8 mouse cellular contexts compared by ENCODE assay signal in genomic region chr8:46740513-46741280, GRCm38 (mm10). TPM values are rescaled to one million over a fixed set of nuclear protein-coding genes. Genes with fewer than 3 reads are reported as not detected.
A peak's percentile ranks its signal among the peaks of the same experiment; 100 is the strongest.
DNase-seq lines count a peak whose midpoint lies in the region; ATAC-seq and TF ChIP-seq lines count a peak whose summit lies in the region.

No protein-coding gene starts in this region.

- H3K9ac ChIP-seq in ES-Bruce4 (ENCODE audit: low read depth, poor library complexity, severe bottlenecking) = peak overlapping the region; percentile 74
- peak overlapping the region; percentile 93 for H3K9ac ChIP-seq in forebrain, postnatal 0 days
- peak overlapping the region; percentile 99 for H3K9ac ChIP-seq in lung, embryonic 16.5 days (ENCODE audit: low read length)

- DNase-seq in cerebellum, adult 11-12 months = peak; percentile 70
- peak; percentile 74 for DNase-seq in forebrain, postnatal 0 days
- DNase-seq in heart, postnatal 4 days = peak; percentile 82
- peak; percentile 57 for DNase-seq in layer of hippocampus, adult 9-11 months
- DNase-seq in thymus, adult 18-20 months = peak; percentile 46 to 53

- H3K9me3 ChIP-seq in ES-Bruce4 (replicated peaks; ENCODE audit: control insufficient read depth, insufficient read depth, low read length, poor library complexity, severe bottlenecking) = no peaks in the 10 kb centered on the region
- no peaks in the 10 kb centered on the region for H3K9me3 ChIP-seq in forebrain, postnatal 0 days (ENCODE audit: low read length)
- H3K9me3 ChIP-seq in lung, embryonic 16.5 days (ENCODE audit: control insufficient read depth, low read length) = peaks cover 6% of the 10 kb centered on the region

- no peak for TF ChIP-seq POLR2A in ES-Bruce4 (IDR thresholded peaks at IDR 0.05; ENCODE audit: insufficient read depth, low read length)
- no peak; the same call in 1 of the 2 replicates for TF ChIP-seq POLR2A in olfactory bulb, adult 2 months (IDR thresholded peaks at IDR 0.05; ENCODE audit: insufficient read depth, low read depth, low read length)

- peak overlapping the region; percentile 79 for H3K4me2 ChIP-seq in forebrain, postnatal 0 days (ENCODE audit: low read depth)
- peak overlapping the region; percentile 65 for H3K4me2 ChIP-seq in lung, embryonic 16.5 days (ENCODE audit: low read depth, low read length)

- TF ChIP-seq CTCF in ES-Bruce4 (IDR thresholded peaks at IDR 0.05; ENCODE audit: low read depth, low read length) = no peak
- no peak for TF ChIP-seq CTCF in forebrain, postnatal 0 days (IDR thresholded peaks at IDR 0.05; ENCODE audit: low read depth)
- TF ChIP-seq CTCF in olfactory bulb, adult 2 months (IDR thresholded peaks at IDR 0.05; ENCODE audit: insufficient read depth, low read depth, low read length) = no peak

- no peak overlapping the region for H3K27ac ChIP-seq in ES-Bruce4 (ENCODE audit: insufficient read depth, low read length)
- H3K27ac ChIP-seq in forebrain, postnatal 0 days (ENCODE audit: low read depth, low read length) = peak overlapping the region; percentile 87
- H3K27ac ChIP-seq in lung, embryonic 16.5 days (ENCODE audit: low read length) = peak overlapping the region; percentile 95
- peak overlapping the region; percentile 92 for H3K27ac ChIP-seq in olfactory bulb, adult 2 months (ENCODE audit: insufficient read depth, low read depth, low read length)

- H3K4me3 ChIP-seq in ES-Bruce4 (ENCODE audit: low read depth, low read length) = peak overlapping the region; percentile 53
- peak overlapping the region; percentile 87 for H3K4me3 ChIP-seq in forebrain, postnatal 0 days (ENCODE audit: low read depth, low read length)
- H3K4me3 ChIP-seq in lung, embryonic 16.5 days (ENCODE audit: low read length) = peak overlapping the region; percentile 86
- peak overlapping the region; percentile 93 for H3K4me3 ChIP-seq in olfactory bulb, adult 2 months (ENCODE audit: insufficient read depth, low read depth, low read length)

- peaks cover 27% of the 10 kb centered on the region for H3K27me3 ChIP-seq in ES-Bruce4 (ENCODE audit: control insufficient read depth, insufficient read depth, low read length, poor library complexity, severe bottlenecking)
- no peaks in the 10 kb centered on the region for H3K27me3 ChIP-seq in forebrain, postnatal 0 days (ENCODE audit: insufficient read depth, low read length)
- H3K27me3 ChIP-seq in lung, embryonic 16.5 days (ENCODE audit: control insufficient read depth, insufficient read depth, low read depth, low read length) = no peaks in the 10 kb centered on the region

- WGBS in forebrain, postnatal 0 days = 2% methylated on average over 74 of the region's 97 CpGs
- under 1% methylated on average over 85 of the region's 97 CpGs for WGBS in lung, embryonic 16.5 days
- WGBS in olfactory bulb, adult 2 months = under 1% methylated on average over 91 of the region's 97 CpGs

- H3K36me3 ChIP-seq in ES-Bruce4 (ENCODE audit: control insufficient read depth, insufficient read depth, low read length, poor library complexity, severe bottlenecking) = no peaks in the 10 kb centered on the region
- no peaks in the 10 kb centered on the region for H3K36me3 ChIP-seq in forebrain, postnatal 0 days (ENCODE audit: insufficient read depth)
- H3K36me3 ChIP-seq in lung, embryonic 16.5 days (ENCODE audit: control insufficient read depth, insufficient read depth, low read length) = no peaks in the 10 kb centered on the region; the same call in 1 of the 2 replicates

- peaks cover 2% of the 10 kb centered on the region for H3K4me1 ChIP-seq in ES-Bruce4 (ENCODE audit: control insufficient read depth, insufficient read depth, low read length)
- H3K4me1 ChIP-seq in forebrain, postnatal 0 days (ENCODE audit: insufficient read depth) = no peaks in the 10 kb centered on the region
- H3K4me1 ChIP-seq in lung, embryonic 16.5 days (replicated peaks; ENCODE audit: control insufficient read depth, insufficient read depth, low read length) = peaks cover 18% of the 10 kb centered on the region
- peaks cover 2% of the 10 kb centered on the region; the same call in 1 of the 2 replicates for H3K4me1 ChIP-seq in olfactory bulb, adult 2 months (ENCODE audit: control insufficient read depth, insufficient read depth, low read length)

- peak; percentile 88 for ATAC-seq in forebrain, postnatal 0 days
- ATAC-seq in lung, embryonic 16.5 days (ENCODE audit: low read depth) = peak; percentile 66

- no peak for TF ChIP-seq EP300 in ES-Bruce4 (IDR thresholded peaks at IDR 0.05; ENCODE audit: insufficient read depth, low read depth, low read length)

RNA-seq across cellular contexts. Expression of gene Irf2, which starts 1.2 kb away (rescaled TPM):
- polyA plus RNA-seq in ES-Bruce4 (2011; ENCODE audit: insufficient read depth, insufficient read length, low read depth, missing spikeins) = 17.6 and 19.1 TPM in 2 replicates
- total RNA-seq in forebrain, postnatal 0 days (2014; rRNA removed) = 3.0 and 8.5 TPM in 2 replicates
- 5.4 and 9.1 TPM in 2 replicates for polyA plus RNA-seq in forebrain, postnatal 0 days (2015; fragmentation: Nextera tagmentation; extraction: Ambion mirVana)
- 10 to 100 TPM; 29.6 to 36.3 TPM for total RNA-seq in heart, postnatal 4 days (2021)
- 38.3 and 39.4 TPM in 2 replicates for polyA plus RNA-seq in lung, embryonic 16.5 days (2015; fragmentation: Nextera tagmentation; extraction: Ambion mirVana)
- not detected in 2 replicates for polyA plus RNA-seq in olfactory bulb, adult 2 months (2012; ENCODE audit: insufficient read depth, insufficient read length, low replicate concordance, missing spikeins)
